In the genomic region with DNA sequence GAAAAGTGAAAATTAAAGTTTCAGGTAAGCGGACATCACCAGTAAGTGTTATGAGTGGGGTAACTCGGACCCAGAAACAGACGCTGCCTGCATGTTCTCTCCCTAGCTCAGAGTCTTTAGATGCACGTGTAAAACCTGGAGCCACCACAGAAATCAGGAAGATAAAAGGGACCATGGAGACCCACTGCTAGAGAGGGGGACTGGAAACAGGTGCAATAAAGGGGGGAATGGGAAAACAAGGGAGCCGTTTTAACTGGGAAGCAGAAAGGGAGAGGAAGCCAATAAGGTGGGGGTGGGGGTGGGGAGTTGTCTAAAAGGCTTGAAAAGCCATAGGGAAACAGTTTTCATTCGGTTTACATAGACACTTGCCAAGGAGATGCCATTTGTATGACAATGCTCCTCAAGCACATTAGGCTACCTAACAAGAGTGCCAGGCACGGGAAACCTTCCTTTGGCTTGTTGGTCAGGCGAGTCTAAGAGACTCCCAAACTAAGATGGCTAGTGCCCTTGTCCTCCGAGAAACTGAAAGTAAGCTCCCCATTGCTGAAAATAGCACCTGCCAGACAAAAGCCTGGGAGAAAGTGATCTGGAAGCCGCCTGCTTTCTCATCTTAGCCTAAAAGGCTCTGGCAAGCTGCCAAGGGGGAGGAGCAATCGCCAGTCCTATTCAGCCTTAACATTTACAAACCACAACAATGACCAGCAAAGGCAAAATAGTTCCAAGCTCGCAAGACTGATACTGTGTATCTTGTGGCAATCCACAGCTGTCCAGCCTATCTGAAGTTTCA, we compare ENCODE assay signal across 8 mouse cellular contexts. TPM values are rescaled to one million over a fixed set of nuclear protein-coding genes. Genes with fewer than 3 reads are reported as not detected.
DNase-seq lines count a peak whose midpoint lies in the region; ATAC-seq and TF ChIP-seq lines count a peak whose summit lies in the region.

No protein-coding gene starts in this region.

- peak; percentile 25 for DNase-seq in cerebellum, adult 9-10 months
- no peak for DNase-seq in cerebellum, adult 9-11 months
- no peak for DNase-seq in CH12.LX (ENCODE audit: extremely low read depth)
- peak; percentile 40 for DNase-seq in c-Kit-positive CD71-positive TER-119-negative erythroid progenitor cells, embryonic 14.5 days (ENCODE audit: low read depth)
- DNase-seq in heart, adult 9 months (ENCODE audit: low spot score in 2 of 2) = peak; percentile 32 to 53
- peak; percentile 66 for DNase-seq in kidney, adult 9 months
- DNase-seq in right cerebral cortex, postnatal 25 days = peak; percentile 20

- TF ChIP-seq RAD21 in CH12.LX (IDR thresholded peaks at IDR 0.05; ENCODE audit: low read depth, low read length) = no peak

- H3K4me3 ChIP-seq in CH12.LX (replicated peaks in 1 of 3; ENCODE audit: low read depth in 2 of 3, low read length in 2 of 3, poor library complexity in 1 of 3) = no peak overlapping the region

- H3K79me2 ChIP-seq in CH12.LX (replicated peaks; ENCODE audit: control insufficient read depth, extremely low read depth, insufficient read depth, poor library complexity, severe bottlenecking) = peaks cover 61% of the 10 kb centered on the region

- H3K4me1 ChIP-seq in CH12.LX (ENCODE audit: control insufficient read depth in 1 of 2, insufficient read depth in 2 of 2) = peaks cover 13 to 39% of the 10 kb centered on the region in 2 experiments

- no peak overlapping the region for H3K27ac ChIP-seq in CH12.LX (ENCODE audit: insufficient read depth, low read depth)

- H3K36me3 ChIP-seq in CH12.LX (replicated peaks in 1 of 2; ENCODE audit: control insufficient read depth in 1 of 2, insufficient read depth in 1 of 2, low read length in 1 of 2) = peaks cover 37 to 78% of the 10 kb centered on the region in 2 experiments

- no peak overlapping the region for H3K9ac ChIP-seq in CH12.LX (ENCODE audit: insufficient read depth, low read depth)

- TF ChIP-seq EP300 in CH12.LX (IDR thresholded peaks at IDR 0.05; ENCODE audit: low read length) = no peak

- ATAC-seq in megakaryocyte, adult 5-6 weeks (ENCODE audit: poor library complexity, severe bottlenecking) = 0 out of 2 replicates have a peak, but pooled peaks have one; percentile 18

- dilution Hi-C loops in CH12.LX (cut with MboI; ENCODE audit: extremely low pct_ligation_motif_present, extremely low pct_unique_long_range_greater_than_20kb, low sequenced_read_pairs) = no loop called here

- peaks cover 16% of the 10 kb centered on the region for H3K9me3 ChIP-seq in CH12.LX (replicated peaks; ENCODE audit: low read length)

- no peak for TF ChIP-seq CTCF in CH12.LX (conservative IDR thresholded peaks at IDR 0.05 in 1 of 2, IDR thresholded peaks at IDR 0.05 in 1 of 2; ENCODE audit: low read depth in 2 of 2, low read length in 2 of 2)

- H3K27me3 ChIP-seq in CH12.LX (replicated peaks) = no peaks in the 10 kb centered on the region

- no peak for TF ChIP-seq POLR2A in CH12.LX (IDR thresholded peaks at IDR 0.05; ENCODE audit: low read depth, low read length)

- in situ Hi-C loops in CH12.LX (cut with MboI; ENCODE audit: low pct_ligation_motif_present, low pct_unique_long_range_greater_than_20kb, low sequenced_read_pairs) = no loop called here

- peak overlapping the region; percentile 56; the same call in 1 of the 2 replicates for H3K4me2 ChIP-seq in CH12.LX (ENCODE audit: insufficient read depth, low read depth, poor library complexity, severe bottlenecking)

TF ChIP-seq in CH12.LX, 34 proteins besides CTCF, POLR2A, EP300 and RAD21:
- no peak for TF ChIP-seq ZC3H11A (IDR thresholded peaks at IDR 0.05; ENCODE audit: low read depth, low read length)
- no peak for TF ChIP-seq ETS1 (conservative IDR thresholded peaks at IDR 0.05; ENCODE audit: low read depth, low read length)
- no peak for TF ChIP-seq MYC (IDR thresholded peaks at IDR 0.05; ENCODE audit: low read depth, low read length)
- no peak for TF ChIP-seq MAZ (IDR thresholded peaks at IDR 0.05; ENCODE audit: low read depth, low read length)
- no peak for TF ChIP-seq BHLHE40 (IDR thresholded peaks at IDR 0.05; ENCODE audit: low read depth, low read length)
- TF ChIP-seq MXI1 (IDR thresholded peaks at IDR 0.05; ENCODE audit: low read depth, low read length) = no peak
- no peak for TF ChIP-seq SMC3 (IDR thresholded peaks at IDR 0.05; ENCODE audit: low read depth, low read length)
- no peak for TF ChIP-seq USF1 (IDR thresholded peaks at IDR 0.05; ENCODE audit: low read depth, low read length)
- TF ChIP-seq MAX (IDR thresholded peaks at IDR 0.05; ENCODE audit: low read length) = no peak

RNA-seq across cellular contexts. Expression of a gene that starts 10.0 kb away (rescaled TPM):
- total RNA-seq in CH12.LX (2012; rRNA removed) (303 TPM in 2 replicates), CH12.LX (2014; rRNA removed) (268 and 283 TPM in 2 replicates)
- 489 and 509 TPM in 2 replicates for polyA plus RNA-seq in CH12.LX (2012; ENCODE audit: insufficient read length, low read depth)
- total RNA-seq in megakaryocyte, adult 5-6 weeks (2015) = 80.2 and 81.2 TPM in 2 replicates
- 69.6 and 77.8 TPM in 2 replicates for total RNA-seq in megakaryocyte, adult 5-6 weeks (2017)

RNA-seq across cellular contexts. Expression of a gene that starts 25.0 kb away (rescaled TPM):
- 20.3 and 33.2 TPM in 2 replicates for total RNA-seq in CH12.LX (2012; rRNA removed)
- 12.0 and 13.9 TPM in 2 replicates for total RNA-seq in CH12.LX (2014; rRNA removed)
- 28.1 and 31.0 TPM in 2 replicates for polyA plus RNA-seq in CH12.LX (2012; ENCODE audit: insufficient read length, low read depth)
- 8.0 and 10.0 TPM in 2 replicates for total RNA-seq in megakaryocyte, adult 5-6 weeks (2015)
- total RNA-seq in megakaryocyte, adult 5-6 weeks (2017) = 9.1 and 11.7 TPM in 2 replicates

RNA-seq across cellular contexts. Expression of a gene that starts 53.2 kb away (rescaled TPM):
- 138 and 141 TPM in 2 replicates for total RNA-seq in CH12.LX (2012; rRNA removed)
- total RNA-seq in CH12.LX (2014; rRNA removed) = 259 and 305 TPM in 2 replicates
- 355 and 403 TPM in 2 replicates for polyA plus RNA-seq in CH12.LX (2012; ENCODE audit: insufficient read length, low read depth)
- total RNA-seq in megakaryocyte, adult 5-6 weeks (2015) = 89.7 and 139 TPM in 2 replicates
- total RNA-seq in megakaryocyte, adult 5-6 weeks (2017) = 222 and 239 TPM in 2 replicates

Comparison
In these comparisons a context has a peak if more than half of its experiments do, and no peak if none do; other contexts are left out.
1. DNase-seq: peak in cerebellum, adult 9-10 months (single experiment), c-Kit-positive CD71-positive TER-119-negative erythroid progenitor cells, embryonic 14.5 days (single experiment), heart, adult 9 months (2 of 2), kidney, adult 9 months (single experiment) and right cerebral cortex, postnatal 25 days (single experiment); none in cerebellum, adult 9-11 months (single experiment) and CH12.LX (single experiment).